Mouse (Mus musculus): ENCODE data around the gene Olfr493. TPM values are rescaled to one million over a fixed set of nuclear protein-coding genes. Genes with fewer than 3 reads are reported as not detected.

Gene Olfr493
- not detected in 2 replicates for polyA plus RNA-seq (2012; rRNA removed)

DNA sequence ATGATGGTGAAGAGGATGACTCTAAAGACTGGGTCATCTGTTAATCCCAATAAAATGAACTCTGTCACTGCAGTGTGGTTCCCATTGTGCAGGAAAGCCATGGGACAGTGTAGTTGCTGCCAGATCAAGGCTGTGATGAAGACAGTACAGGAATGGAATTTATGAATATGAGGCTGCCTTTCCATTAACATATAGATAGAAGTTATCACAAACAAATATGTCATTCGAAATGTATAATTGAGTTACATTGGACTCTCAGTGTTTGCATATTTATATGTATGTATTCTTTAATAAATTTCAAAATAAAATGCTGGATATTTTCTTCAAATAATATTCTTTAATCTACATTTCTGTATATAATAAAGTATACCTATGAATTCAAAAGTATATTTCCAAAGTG is at the start of gene Olfr493:
TSS of gene Olfr493 (minus strand) at position 101 of the 400 bp plus-strand sequence.
- 56% methylated on average over 1 of the region's 1 CpGs for WGBS
- TF ChIP-seq POLR2A (IDR thresholded peaks at IDR 0.05; ENCODE audit: borderline replicate concordance, insufficient read depth, low read length) = no peak
- TF ChIP-seq CTCF (IDR thresholded peaks at IDR 0.05; ENCODE audit: borderline replicate concordance, insufficient read depth, low read depth, low read length) = no peak

DNA sequence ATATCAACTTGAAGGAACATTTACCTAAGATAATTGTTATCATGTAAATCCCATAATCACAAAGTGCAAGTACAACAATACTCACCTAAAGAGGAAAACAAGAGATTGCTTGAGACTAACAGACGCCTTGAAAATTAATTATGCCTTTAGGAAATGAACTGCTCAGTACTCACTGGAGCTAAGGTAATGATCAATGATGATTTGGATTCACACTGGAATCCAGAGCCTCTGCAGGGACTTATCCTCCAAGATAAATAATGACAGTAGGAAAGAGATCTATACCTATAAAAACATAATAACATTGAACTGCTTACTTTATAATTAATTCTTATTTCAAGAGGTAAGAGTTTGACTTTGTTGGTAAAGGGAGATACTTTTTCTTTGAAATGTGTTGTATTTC is 46.1 kb upstream of the Olfr493 start, which contains the start of gene Olfr495:
TSS of gene Olfr495 (plus strand) at position 301 of the 400 bp plus-strand sequence.
- no peak within 1 kb of the TSS for H3K4me3 ChIP-seq (replicated peaks; ENCODE audit: insufficient read depth, low read depth, low read length)
- TF ChIP-seq POLR2A (IDR thresholded peaks at IDR 0.05; ENCODE audit: borderline replicate concordance, insufficient read depth, low read length) = no peak
- no peak for TF ChIP-seq CTCF (IDR thresholded peaks at IDR 0.05; ENCODE audit: borderline replicate concordance, insufficient read depth, low read depth, low read length)
- no peaks in the 10 kb centered on the region for H3K4me1 ChIP-seq (ENCODE audit: control insufficient read depth, insufficient read depth, low read length)
- H3K27ac ChIP-seq (ENCODE audit: insufficient read depth, low read length) = no peak within 1 kb of the TSS
- no peaks in the 10 kb centered on the region for H3K27me3 ChIP-seq (ENCODE audit: control insufficient read depth, insufficient read depth, low read length)
- WGBS = 54% methylated on average over 1 of the region's 1 CpGs
- no peak for DNase-seq

More for the DNA sequence above, at the start of gene Olfr493:
- H3K27ac ChIP-seq (ENCODE audit: insufficient read depth, low read length) = no peak within 1 kb of the TSS
- no peaks in the 10 kb centered on the region for H3K4me1 ChIP-seq (ENCODE audit: control insufficient read depth, insufficient read depth, low read length)
- no peak within 1 kb of the TSS for H3K4me3 ChIP-seq (replicated peaks; ENCODE audit: insufficient read depth, low read depth, low read length)
- DNase-seq = no peak
- no peaks in the 10 kb centered on the region for H3K27me3 ChIP-seq (ENCODE audit: control insufficient read depth, insufficient read depth, low read length)

DNA sequence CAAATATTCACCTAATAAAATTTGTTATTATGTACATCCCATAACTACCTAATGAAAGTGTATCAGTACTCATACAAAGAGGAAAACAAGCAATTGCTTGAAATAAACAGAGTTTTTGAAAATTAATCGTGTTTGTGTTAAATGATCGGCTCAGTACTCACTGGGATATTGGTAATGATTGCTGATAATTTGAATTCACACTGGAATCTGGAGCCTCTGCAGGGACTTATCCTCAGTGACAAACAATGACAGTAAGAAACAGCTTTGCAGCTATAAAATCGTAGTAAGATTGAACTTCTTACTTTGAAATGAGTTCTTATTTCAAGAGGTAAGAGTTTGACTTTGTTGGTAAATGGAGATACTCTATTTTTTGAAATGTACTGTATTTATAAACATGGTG is 18.3 kb upstream of the Olfr493 start, which contains the start of gene Olfr494:
TSS of gene Olfr494 (plus strand) at position 301 of the 400 bp plus-strand sequence.
- TF ChIP-seq CTCF (IDR thresholded peaks at IDR 0.05; ENCODE audit: borderline replicate concordance, insufficient read depth, low read depth, low read length) (no peak), POLR2A (IDR thresholded peaks at IDR 0.05; ENCODE audit: borderline replicate concordance, insufficient read depth, low read length) (no peak)
- WGBS = 80% methylated on average over 3 of the region's 3 CpGs
- Histone ChIP-seq H3K27me3 (ENCODE audit: control insufficient read depth, insufficient read depth, low read length) (no peaks in the 10 kb centered on the region), H3K27ac (ENCODE audit: insufficient read depth, low read length) (no peak within 1 kb of the TSS), H3K4me3 (replicated peaks; ENCODE audit: insufficient read depth, low read depth, low read length) (no peak within 1 kb of the TSS), H3K4me1 (ENCODE audit: control insufficient read depth, insufficient read depth, low read length) (no peaks in the 10 kb centered on the region)
- DNase-seq = no peak

DNA sequence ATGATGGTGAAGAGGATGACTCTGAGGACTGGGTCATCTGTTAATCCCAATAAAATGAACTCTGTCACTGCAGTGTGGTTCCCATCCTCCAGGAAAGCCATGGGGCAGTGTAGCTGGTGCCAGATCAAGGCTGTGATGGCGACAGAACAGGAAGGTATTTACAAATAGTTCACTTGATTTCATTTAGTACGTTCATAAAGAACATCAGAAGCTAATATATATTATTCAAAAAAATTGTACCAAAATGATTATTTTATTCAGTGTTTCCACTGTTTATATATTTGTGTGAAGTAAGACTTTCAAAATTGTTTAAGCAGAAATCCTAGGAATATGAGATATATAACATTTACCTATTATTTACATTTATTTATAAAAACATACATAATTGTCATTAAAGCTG is 23.2 kb downstream of the Olfr493 start, which contains the start of gene Olfr492:
TSS of gene Olfr492 (minus strand) at position 101 of the 400 bp plus-strand sequence.
- Histone ChIP-seq H3K27me3 (ENCODE audit: control insufficient read depth, insufficient read depth, low read length) (no peaks in the 10 kb centered on the region), H3K4me3 (replicated peaks; ENCODE audit: insufficient read depth, low read depth, low read length) (no peak within 1 kb of the TSS), H3K4me1 (ENCODE audit: control insufficient read depth, insufficient read depth, low read length) (no peaks in the 10 kb centered on the region), H3K27ac (ENCODE audit: insufficient read depth, low read length) (no peak within 1 kb of the TSS)
- TF ChIP-seq CTCF (IDR thresholded peaks at IDR 0.05; ENCODE audit: borderline replicate concordance, insufficient read depth, low read depth, low read length) (no peak), POLR2A (IDR thresholded peaks at IDR 0.05; ENCODE audit: borderline replicate concordance, insufficient read depth, low read length) (no peak)
- DNase-seq = no peak
- 78% methylated on average over 2 of the region's 2 CpGs for WGBS

DNA sequence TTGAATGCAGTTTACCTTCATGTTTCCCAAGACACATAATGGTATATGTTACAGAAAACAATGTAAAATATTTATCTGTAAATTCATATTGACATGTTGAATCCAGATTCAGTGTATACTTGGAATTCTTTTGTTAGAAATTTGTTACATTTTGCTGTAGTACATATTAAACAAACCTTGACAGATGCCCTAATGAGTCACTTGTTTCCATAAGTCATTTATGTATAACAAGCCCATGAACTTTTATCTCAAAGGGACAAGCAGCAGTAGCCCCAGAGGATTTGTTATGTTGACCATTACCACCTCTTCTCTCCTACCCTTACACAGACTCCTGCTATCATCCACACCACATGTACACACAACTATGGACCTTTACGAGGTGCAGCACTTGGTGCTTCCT is 33.6 kb downstream of the Olfr493 start, which contains the start of gene Olfr491:
TSS of gene Olfr491 (plus strand) at position 301 of the 400 bp plus-strand sequence.
- Histone ChIP-seq H3K27me3 (ENCODE audit: control insufficient read depth, insufficient read depth, low read length) (no peaks in the 10 kb centered on the region), H3K4me3 (replicated peaks; ENCODE audit: insufficient read depth, low read depth, low read length) (no peak within 1 kb of the TSS), H3K27ac (ENCODE audit: insufficient read depth, low read length) (no peak within 1 kb of the TSS), H3K4me1 (ENCODE audit: control insufficient read depth, insufficient read depth, low read length) (no peaks in the 10 kb centered on the region)
- DNase-seq = no peak
- 70% methylated on average over 1 of the region's 1 CpGs for WGBS
- TF ChIP-seq CTCF (IDR thresholded peaks at IDR 0.05; ENCODE audit: borderline replicate concordance, insufficient read depth, low read depth, low read length) (no peak), POLR2A (IDR thresholded peaks at IDR 0.05; ENCODE audit: borderline replicate concordance, insufficient read depth, low read length) (no peak)

Other genes with a start within 250 kb of the Olfr493 start
- gene Olfr482, start 249.4 kb downstream of the Olfr493 start, polyA plus RNA-seq (2012; rRNA removed) = not detected in 2 replicates
- not detected in 2 replicates for gene Olfr483, start 246.1 kb downstream of the Olfr493 start, polyA plus RNA-seq (2012; rRNA removed)
- gene Olfr484, start 219.5 kb downstream of the Olfr493 start, polyA plus RNA-seq (2012; rRNA removed) = not detected in 2 replicates
- gene Olfr485, start 187.1 kb downstream of the Olfr493 start, polyA plus RNA-seq (2012; rRNA removed) = not detected in 2 replicates
- gene Olfr486, start 174.2 kb downstream of the Olfr493 start, polyA plus RNA-seq (2012; rRNA removed) = not detected in 2 replicates
- not detected in 2 replicates for gene Olfr487, start 132.3 kb downstream of the Olfr493 start, polyA plus RNA-seq (2012; rRNA removed)
- not detected in 2 replicates for gene Olfr488, start 88.6 kb downstream of the Olfr493 start, polyA plus RNA-seq (2012; rRNA removed)
- not detected in 2 replicates for gene Olfr490, start 58.0 kb downstream of the Olfr493 start, polyA plus RNA-seq (2012; rRNA removed)
- not detected in 2 replicates for gene Olfr491, start 33.5 kb downstream of the Olfr493 start, polyA plus RNA-seq (2012; rRNA removed)
- gene Olfr492, start 23.3 kb downstream of the Olfr493 start, polyA plus RNA-seq (2012; rRNA removed) = not detected in 2 replicates
- gene Olfr494, start 18.4 kb upstream of the Olfr493 start, polyA plus RNA-seq (2012; rRNA removed) = not detected in 2 replicates
- not detected in 2 replicates for gene Olfr495, start 46.2 kb upstream of the Olfr493 start, polyA plus RNA-seq (2012; rRNA removed)
- not detected in 2 replicates for gene Olfr497, start 73.4 kb upstream of the Olfr493 start, polyA plus RNA-seq (2012; rRNA removed)
- gene Olfr498, start 118.3 kb upstream of the Olfr493 start, polyA plus RNA-seq (2012; rRNA removed) = not detected in 2 replicates
- gene Olfr502, start 178.1 kb upstream of the Olfr493 start, polyA plus RNA-seq (2012; rRNA removed) = not detected in 2 replicates
- not detected in 2 replicates for gene Olfr503, start 197.5 kb upstream of the Olfr493 start, polyA plus RNA-seq (2012; rRNA removed)
- not detected in 2 replicates for gene Olfr504, start 218.8 kb upstream of the Olfr493 start, polyA plus RNA-seq (2012; rRNA removed)